Mouse (Mus musculus) kidney, adult 11 months (tissue): Measurements from ENCODE around the gene Gm12184.
"Not testable (repeated sequence)": the region's sequence is repeated elsewhere in the genome, so short reads cannot be mapped to it uniquely, and the experiment has no call there.

ENCODE experiments used
- DNase-seq: peaks from one replicate; pipeline ENCODE4 v3.0.0; 2022

Gene Gm12184

DNA sequence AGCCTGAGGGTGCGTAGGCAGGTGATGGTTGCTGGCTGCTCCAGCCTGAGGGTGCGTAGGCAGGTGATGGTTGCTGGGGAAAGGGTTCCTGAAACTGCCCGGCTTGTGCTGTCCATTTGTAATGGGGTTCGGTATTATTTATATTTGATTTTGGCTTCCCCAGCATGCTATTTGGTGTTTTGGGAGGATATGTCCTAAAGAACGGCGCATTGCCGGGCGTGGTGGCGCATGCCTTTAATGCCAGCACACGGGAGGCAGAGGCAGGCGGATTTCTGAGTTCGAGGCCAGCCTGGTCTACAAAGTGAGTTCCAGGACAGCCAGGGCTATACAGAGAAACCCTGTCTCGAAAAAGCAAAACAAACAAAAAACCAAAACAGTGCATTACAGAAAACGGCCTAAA lies 5.2 kb downstream of the Gm12184 start:
- DNase-seq = not testable (repeated sequence)

DNA sequence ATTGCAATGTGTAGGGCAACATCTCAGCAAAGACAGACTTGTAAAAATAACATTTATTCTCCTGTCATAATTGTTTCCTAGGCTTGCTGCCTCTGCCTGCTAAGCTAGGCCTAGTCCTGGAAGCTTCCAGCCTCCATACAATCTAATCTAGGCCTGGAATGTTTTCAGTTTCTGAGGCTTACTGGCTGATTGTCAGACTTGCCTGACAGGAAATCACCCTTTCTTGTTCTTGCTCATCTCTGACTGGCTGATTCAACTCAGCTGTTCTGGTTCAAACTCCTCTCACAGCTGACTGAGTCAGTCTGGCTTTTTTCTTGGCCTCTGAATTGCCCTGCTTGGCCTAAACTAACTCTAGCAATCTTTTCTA lies 6.2 kb downstream of the Gm12184 start:
- DNase-seq = no peak

DNA sequence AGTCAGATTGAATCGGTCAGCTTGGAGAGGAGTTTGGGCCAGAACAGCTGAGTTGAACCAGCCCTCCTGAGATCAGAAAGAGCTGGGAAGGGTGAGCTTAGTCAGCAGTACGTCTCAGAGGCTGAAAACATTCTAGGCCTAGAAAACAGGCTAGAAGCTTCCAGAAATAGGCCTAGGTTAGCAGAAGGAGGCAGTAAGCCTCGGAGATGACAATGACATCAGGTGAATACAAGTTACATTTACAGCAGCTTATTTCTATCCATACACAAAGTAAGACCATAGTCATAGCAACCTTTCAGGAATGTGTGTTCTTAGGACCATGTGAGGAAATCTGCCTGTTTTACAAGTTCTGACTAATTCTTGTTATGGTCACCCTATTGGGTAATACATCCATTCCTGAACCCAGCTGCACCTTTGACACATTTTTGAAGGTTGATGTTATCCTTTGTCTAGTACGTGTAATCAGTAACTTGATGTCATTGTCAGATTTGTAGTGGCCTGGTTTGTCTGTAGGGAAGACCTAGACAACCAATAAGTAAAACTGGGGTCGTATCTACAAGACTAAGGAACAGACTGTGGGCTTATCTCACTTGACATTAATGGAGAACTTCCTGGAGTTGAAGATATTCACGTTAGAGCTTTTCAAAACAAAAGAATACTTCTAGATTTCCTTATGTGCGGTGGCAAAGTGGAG lies 6.7 kb downstream of the Gm12184 start:
- no peak for DNase-seq

DNA sequence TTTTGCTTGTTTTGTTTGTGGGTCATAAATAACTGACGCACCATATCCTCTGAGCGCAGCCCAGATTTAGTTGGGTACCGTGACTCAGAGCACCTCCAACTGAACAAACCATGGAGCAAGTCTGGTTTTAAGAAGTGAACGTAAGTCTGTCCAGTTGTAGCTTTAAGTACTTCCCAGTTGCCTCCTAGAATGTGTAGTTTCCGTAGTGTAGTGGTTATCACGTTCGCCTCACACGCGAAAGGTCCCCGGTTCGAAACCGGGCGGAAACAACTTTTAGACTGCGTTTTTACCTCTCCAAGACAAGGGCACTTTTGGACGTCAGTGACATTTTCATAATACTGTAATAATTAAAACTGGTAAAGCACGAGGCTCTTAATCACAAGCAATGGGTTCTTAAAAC lies 8.1 kb downstream of the Gm12184 start:
- DNase-seq = peak; percentile 80

DNA sequence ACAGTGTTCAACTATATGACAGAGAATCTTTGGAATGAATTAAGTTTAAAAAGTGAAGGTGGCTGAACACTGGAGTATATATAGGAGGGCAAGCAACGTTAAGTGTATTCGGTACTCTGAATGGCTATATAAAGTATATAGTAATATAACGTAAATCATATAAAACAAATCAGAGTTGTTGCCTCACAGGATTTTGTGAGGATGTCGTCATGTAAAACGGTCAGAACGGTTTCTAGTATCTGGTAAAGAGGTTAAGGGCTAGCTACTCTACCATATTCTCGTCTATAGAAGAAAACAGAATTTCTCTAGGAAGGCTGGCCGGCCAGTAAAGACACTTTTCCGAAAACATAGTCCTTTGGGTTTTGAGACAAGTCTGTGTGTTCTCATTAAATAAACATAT lies 8.7 kb downstream of the Gm12184 start:
- DNase-seq = no peak

DNA sequence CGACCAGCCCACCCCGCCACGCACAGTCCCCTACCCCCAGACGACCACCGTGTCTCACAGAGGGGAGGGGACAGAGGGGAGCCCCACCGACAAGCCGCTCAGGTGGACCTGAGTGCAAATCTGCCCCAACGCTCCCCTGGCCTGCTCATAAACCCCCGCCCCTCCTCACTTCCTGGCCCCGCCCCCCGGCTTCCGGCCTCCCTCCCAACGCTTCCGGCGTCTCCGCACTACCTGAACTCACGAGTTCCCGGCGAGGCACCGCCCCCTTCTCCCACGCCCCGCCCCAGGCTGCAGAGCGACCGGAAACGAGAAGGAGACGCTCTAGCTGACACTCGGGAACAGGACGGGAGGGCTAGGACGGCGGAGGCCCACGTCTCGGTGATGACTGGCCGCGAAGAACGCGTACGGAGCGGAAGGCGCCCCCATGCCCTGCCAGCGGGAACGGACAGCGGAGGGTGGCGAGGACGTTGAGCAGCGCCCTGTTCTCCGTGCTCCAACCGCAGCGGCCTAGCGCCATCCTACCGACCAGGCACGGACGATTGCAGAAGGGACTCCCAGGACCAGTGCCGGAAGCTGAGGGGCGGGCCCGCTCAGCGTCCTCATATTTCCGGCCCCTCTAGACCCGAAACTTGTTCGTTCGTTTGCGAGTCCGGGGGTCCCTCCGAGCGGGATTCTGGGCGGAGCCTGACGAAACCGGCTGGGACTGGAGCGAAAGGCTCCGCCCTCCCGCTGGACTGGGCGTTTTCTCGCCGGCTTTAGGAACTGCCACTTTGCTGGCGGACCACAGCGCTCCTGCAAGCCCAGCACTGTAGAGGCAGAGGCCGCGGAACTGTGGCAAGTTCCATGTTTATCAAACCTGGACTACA lies 9.4 kb downstream of the Gm12184 start, which contains the start of gene Trim41:
Trim41 (minus strand) TSS at position 554 of the 866 bp plus-strand sequence.
- DNase-seq = peak; percentile 99

DNA sequence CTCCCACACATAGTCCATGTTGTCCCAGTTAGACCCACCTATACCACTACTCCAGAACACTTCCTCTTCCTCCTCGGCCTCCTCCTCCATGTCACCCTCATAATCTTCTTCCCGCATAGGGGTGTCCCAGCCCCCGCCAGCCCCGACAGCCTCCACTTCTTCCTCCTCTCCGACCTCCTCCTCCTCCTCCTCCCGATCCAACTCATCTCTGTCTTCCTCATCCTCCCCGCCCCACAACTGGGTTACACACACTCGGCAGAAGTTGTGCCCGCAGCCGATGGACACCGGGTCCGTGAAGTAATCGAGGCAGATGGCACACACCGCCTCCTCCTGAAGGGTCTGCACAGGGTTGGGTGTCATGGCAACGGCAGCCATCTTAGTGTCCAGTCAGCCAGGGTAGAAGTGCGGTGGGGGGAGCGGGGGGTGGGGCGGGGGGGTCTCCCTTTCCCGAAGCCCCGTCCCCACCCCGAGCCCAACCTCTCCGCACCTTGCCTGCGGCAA lies 10.1 kb downstream of the Gm12184 start:
- peak; percentile 65 for DNase-seq

DNA sequence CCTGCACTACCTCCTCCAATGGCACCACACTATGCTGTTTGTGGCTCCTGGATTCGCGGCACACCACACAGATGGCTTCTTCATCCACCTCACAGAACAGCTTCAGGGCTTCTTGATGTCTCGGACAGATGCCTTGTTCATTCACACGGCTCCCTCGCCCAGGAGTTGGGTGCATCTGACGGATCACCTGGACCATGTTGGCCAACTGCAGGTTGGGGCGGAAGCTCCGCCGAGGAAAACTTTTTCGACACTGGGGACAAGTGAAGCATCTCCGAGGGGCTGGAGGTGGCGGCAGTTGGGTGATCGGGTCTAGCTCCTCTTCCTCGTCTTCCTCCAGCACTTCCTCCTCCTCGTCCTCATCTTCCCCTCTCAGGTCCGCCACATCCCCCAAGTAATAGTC lies 10.6 kb downstream of the Gm12184 start:
- no peak for DNase-seq

DNA sequence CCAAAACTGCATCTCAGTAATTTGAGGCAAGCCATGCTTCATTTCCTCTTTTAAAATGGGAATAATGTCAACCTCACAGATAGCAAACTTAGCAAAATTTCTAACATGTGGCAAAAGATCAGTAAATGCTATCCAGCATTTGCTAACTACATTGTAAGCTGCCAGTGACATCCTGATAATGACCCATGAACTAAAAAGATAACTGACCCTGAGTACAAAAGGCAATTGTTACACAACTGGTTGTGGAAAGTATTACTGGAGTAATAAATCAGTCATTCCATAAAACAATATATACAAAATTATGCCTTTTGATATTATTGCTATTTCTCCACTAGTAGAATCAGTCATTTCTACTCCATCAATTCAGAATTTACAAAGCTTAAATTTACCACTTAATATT lies 12.7 kb downstream of the Gm12184 start:
- DNase-seq = no peak

DNA sequence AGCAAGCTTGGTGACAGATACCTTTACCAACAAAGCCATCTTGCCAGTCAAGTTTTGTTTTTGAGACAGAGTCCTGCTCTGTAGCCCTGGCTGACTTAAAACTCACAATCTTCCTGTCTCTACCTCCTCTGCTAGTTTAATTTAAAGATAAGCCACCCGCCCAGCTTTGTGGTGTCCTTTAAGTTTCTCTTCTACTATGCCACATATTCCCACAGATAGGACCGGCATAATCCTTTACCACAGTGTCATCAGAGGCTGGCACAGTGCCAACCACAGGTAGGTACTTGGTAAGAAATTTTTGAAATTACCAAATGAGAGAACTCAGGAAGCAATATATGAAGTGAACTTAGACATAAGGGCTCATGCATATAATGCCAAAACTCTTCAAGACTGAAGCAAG lies 16.3 kb downstream of the Gm12184 start:
- DNase-seq = no peak

DNA sequence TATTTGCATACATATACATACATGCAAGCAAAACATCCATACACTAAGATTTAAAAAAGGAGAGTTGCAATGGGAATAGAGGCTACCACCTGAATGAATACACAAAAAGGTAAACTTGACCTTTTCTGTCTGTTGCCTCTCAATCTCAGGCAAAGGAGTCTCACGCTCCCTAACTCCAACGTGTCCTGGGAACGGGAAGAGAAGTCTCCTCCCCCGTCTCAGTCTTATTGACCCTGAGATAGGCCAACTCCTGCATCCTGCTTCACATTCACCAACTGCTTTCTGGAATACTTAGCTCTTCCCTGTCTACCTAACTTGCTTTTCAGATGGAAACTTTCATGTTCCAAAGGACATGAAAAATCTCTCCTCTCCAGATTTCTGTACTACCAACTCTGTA lies 17.0 kb downstream of the Gm12184 start:
- no peak for DNase-seq

DNA sequence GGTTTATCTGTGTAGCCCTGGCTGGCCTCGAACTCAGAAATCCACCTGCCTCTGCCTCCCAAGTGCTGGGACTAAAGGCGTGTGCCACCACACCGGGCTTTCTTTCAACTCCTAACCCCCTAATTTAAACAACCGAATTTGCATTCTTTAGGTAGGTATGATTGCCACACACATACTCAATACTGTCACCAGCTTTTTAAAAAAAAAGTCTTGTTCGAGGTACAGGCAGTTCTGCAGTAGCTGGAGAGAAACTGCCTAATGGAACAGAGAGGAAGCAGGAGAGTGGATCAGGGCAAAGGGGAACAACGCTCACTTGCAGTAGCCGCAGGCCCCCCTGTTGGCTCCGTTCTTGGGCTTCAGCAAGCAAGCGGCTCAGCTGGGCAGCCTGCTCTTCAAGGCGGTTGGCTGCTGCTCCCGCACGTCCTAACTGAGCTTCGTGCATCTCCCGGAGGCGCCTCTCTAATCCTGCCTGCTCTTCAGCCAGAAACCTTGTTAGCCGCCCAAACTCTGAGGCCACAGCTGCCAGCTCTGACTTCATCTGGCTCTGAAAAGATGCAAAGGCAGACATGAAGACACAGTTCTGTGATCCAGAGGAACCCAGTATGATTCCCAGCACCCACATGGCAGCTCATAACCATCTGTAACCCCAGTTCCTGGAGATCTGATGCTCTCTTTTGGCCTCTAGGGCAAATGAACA lies 17.6 kb downstream of the Gm12184 start:
- no peak for DNase-seq

DNA sequence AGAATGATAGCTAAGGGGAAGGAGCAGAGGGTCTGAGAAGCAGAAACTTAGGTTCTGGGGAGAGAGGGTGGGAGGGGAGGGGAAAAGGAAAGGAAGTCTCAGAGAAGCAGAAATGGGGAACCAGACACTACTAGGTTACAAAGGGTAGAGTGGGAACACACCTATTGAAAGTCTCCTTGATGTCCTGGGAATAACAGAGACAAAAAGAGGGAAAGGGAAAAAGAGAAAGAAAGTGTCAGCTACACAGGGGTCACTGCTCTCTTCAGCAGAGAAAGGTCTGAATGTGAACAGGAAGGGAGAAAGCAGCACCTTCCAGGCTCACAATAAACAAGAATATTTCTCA lies 18.2 kb downstream of the Gm12184 start:
- no peak for DNase-seq

DNA sequence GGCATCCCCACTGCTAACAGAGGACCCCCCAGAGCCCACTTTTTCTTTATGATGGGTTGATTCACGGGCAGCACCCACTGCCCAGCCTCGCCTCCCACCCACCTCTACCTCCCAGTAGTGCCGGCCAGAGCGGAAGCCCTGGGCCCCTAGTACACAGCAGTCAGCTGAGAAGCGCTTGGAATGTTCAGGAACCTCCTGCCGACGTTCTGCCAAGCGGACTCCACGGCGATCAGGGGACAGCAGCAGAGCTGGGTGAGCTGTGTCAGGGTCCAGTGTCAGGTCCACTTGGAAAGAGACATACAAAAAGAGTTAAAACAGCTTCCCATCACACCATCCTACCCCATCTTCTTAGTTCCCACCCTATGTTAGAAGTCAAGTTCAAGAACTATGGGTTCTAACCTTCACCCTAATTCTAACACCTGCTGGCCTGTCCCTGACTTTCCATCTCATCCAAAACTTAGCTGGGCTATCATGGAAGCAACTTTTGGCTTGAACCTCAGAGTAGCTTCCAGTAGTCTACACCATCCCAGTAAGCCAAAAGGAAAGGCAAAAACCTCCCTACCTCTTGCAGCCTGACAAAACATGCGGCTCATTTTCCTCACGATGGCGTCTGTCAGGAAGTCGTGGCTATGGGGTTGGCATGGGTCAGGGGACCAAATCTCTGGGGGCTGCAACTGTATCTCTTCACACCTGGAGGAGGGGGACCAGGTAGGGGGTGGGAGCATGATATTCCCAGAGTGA lies 18.7 kb downstream of the Gm12184 start:
- no peak for DNase-seq

DNA sequence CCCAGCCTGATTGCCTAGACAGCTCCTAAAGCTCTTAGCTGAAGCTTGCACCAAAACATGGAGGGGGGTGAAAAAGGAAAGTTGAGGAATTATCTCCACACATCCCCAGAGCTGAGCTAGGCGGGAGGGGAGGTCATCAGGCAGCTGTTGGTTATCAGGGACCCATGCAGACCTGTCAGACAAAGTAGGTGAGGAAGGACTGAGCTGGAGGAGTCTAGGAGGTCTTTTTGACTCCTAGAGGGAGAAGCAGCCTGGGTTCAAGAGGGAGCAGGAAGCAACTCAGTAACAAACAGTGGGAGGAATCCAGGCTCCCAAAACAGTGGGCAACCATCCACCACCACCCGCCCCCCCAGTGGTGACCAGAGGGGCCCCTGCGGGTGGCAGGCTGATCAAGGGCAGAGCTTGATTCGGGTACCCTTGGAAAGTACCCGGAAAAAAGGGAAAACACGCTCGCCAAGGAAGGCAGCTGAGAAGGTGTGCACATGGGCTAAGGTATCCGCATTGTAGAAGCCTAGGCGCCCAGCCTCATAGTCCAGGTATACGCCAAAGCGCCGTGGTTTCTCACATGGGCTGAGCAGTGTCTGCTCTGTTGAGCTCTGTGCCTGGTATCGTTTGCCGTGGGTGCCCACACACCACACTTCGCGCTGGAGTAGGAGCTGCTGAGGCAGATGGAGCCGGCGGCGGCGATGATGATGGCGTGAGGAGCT lies 19.4 kb downstream of the Gm12184 start:
- DNase-seq = no peak

DNA sequence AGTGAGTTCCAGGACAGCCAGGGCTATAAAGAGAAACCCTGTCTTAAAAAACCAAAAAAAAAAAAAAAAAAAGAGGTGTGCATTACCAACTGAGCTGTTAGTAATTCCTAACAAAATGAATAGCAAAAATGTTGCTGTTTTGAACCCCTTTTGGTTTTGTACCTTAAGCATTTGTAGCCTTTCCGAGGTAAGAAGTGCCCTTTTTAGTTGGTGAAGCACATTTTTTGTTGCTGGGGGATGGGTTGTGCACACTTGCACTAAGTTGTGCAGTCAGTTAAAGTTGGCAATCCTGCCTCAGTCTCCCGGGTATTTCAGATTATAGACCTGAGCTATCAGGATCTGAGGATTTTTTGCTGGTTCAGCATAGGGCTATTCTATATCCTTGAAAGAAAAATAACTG lies 21.5 kb downstream of the Gm12184 start:
- no peak for DNase-seq

DNA sequence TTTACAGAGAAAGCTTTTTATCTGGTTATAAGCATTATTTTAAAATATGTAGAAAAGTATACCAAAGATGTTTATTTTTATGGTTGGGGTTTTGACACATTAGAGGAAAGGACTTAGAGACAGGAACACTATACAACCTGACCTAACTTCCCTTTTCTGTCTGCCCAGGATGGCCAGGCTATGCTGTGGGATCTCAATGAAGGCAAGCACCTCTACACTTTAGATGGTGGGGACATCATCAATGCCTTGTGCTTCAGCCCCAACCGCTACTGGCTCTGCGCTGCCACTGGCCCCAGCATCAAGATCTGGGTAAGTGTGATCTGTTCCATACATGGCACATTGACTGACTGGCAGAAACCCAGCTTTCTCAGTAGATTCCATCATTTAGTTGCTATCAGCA lies 22.5 kb downstream of the Gm12184 start:
- no peak for DNase-seq

DNA sequence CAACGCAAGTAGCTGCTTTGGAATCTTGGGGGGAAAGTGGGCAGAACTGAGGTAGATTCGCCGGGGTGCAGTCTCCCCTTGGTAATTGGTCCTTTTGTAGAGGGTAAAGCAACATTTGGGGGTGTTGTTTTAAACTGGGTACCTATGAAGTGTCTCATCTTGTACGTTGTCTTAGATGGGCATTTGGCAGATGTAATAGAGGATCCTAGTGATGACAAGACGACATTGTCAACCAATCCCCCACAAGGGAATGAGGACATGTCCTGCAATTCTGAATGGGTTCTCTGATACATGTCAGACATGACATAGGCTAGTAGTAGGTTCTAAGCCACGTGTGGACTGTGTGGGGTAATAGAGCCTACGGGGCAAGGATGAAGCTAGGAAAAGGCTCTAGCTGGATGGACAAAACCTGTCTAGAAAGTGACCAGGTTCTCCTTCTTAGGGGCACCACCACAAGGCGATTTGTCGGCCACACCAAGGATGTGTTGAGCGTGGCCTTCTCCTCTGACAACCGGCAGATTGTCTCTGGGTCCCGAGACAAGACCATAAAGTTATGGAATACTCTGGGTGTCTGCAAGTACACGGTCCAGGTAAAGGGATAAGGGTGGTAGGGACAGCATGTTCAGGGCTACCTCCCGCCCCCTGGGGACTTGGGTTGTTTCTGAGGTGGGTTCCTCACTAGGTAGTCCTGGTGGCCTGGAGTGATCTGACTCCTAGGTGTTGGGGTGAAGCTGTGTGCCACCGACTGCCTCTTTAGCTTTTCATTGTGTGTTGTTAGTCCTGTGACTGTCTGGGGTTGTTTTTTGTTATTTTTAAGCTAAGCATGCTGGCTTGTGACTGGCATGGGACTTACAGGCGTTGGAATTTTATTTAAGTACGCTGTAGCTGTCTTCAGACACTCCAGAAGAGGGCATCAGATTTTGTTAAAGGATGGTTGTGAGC lies 24.4 kb downstream of the Gm12184 start:
- DNase-seq = no peak

DNA sequence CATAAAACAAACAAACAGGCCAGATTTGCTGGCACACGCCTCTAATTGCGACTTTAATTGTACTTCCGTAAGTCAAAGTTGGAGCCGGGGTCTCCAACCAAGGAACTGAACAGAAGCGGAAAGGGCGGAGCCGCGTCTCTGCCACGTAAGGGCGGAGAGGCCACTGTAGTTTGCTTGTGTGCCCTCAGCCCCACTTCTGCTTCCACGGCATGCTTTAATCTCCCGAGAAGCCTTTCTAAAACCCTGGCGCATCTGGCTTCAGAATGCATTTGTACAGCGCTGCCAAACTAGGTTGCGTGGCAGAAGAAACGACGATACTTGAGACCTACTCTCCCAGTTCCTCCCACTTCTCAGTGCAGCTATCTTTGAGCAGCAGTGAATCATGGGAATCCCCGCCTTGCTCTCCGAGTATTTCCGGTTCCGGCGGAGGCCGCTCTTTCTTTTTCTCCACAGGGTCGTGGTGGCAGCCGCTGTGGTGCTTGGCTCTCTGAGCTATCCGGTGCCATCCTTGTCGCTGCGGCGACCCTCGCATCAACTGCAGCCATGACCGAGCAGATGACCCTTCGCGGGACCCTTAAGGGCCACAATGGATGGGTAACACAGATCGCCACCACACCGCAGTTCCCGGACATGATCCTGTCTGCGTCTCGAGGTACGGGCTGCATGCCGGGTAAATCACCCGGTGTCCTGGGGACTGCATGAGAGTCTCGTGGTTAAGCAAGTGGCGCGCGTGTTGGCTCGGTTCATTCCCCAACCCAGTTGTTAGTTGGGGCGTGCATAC lies 26.3 kb downstream of the Gm12184 start, which contains the start of gene Rack1:
Rack1 (plus strand) TSS at position 412 of the 781 bp plus-strand sequence.
- DNase-seq = peak; percentile 90
